Mouse (Mus musculus) neural tube, embryonic 15.5 days (tissue): ENCODE measurements around the gene Fdxacb1. TPM values are rescaled to one million over a fixed set of nuclear protein-coding genes. Genes with fewer than 3 reads are reported as not detected.
A peak's percentile ranks its signal among the peaks of the same experiment; 100 is the strongest.

ENCODE experiments used
- ATAC-seq: fragments of 200-750 bp; cut with Nextera tagmentation; 2 replicates; pipeline ENCODE4 v1.8.0; 2017; ENCODE audit warnings: mild to moderate bottlenecking, moderate TSS enrichment, moderate library complexity; ENCODE audit not compliant: low FRiP score
- H3K27ac ChIP-seq: fragments of 300-500 bp; sonication (generic); replicated peaks from 2 replicates; pipeline ENCODE4 v1.5.1; 2015; ENCODE audit warnings: mild to moderate bottlenecking, inconsistent platforms
- H3K27me3 ChIP-seq: fragments of 300-500 bp; sonication (generic); replicated peaks from 2 replicates; pipeline ENCODE4 v1.6.1; 2015; ENCODE audit warnings: inconsistent platforms
- H3K36me3 ChIP-seq: fragments of 300-500 bp; sonication (generic); 2 replicates; pipeline ENCODE4 v1.6.1; 2015; ENCODE audit warnings: inconsistent platforms
- H3K4me1 ChIP-seq: fragments of 300-500 bp; sonication (generic); 2 replicates; pipeline ENCODE4 v1.6.1; 2015; ENCODE audit warnings: inconsistent platforms
- H3K4me2 ChIP-seq: fragments of 300-500 bp; sonication (generic); 2 replicates; pipeline ENCODE4 v1.6.1; 2015; ENCODE audit warnings: inconsistent platforms, mild to moderate bottlenecking, moderate library complexity
- H3K4me3 ChIP-seq: fragments of 300-500 bp; sonication (generic); replicated peaks from 2 replicates; pipeline ENCODE4 v1.5.1; 2015; ENCODE audit warnings: mild to moderate bottlenecking, inconsistent platforms
- H3K9ac ChIP-seq: fragments of 300-500 bp; sonication (generic); replicated peaks from 2 replicates; pipeline ENCODE4 v1.6.1; 2015; ENCODE audit warnings: mild to moderate bottlenecking, inconsistent platforms
- H3K9me3 ChIP-seq: fragments of 300-500 bp; sonication (generic); replicated peaks from 2 replicates; pipeline ENCODE4 v1.6.1; 2016; ENCODE audit warnings: inconsistent platforms
- WGBS: fragments of 180-500 bp; shearing (Covaris S2); methylation state at CpG from one replicate; pipeline ENCODE4 v1.1.7; 2015; ENCODE audit warnings: mixed read lengths; 5-methylcytosine and 5-hydroxymethylcytosine counted together
- polyA plus RNA-seq: library from polyadenylated mRNA; unstranded; fragments of >200 nt; fragmentation: Nextera tagmentation; extraction: Ambion mirVana; gene quantifications from 2 replicates; pipeline ENCODE4 v1.2.1, GENCODE M21; 2015

The Fdxacb1 gene
- polyA plus RNA-seq, 1 experiment from 2014 or later = 9.0 TPM

GRCm38 (mm10) chr9:50729600-50729999 lies 38.4 kb upstream of the Fdxacb1 start:
- Histone ChIP-seq H3K9ac (no peak overlapping the region), H3K36me3 (no peaks in the 10 kb centered on the region), H3K9me3 (no peaks in the 10 kb centered on the region), H3K4me2 (no peak overlapping the region), H3K27ac (0 out of 2 replicates have a peak overlapping the region, but pooled peaks have one; percentile 92), H3K27me3 (no peaks in the 10 kb centered on the region), H3K4me3 (no peak overlapping the region), H3K4me1 (peaks cover 40% of the 10 kb centered on the region)
- no peak for ATAC-seq
- WGBS = 71% methylated on average over 4 of the region's 4 CpGs

GRCm38 (mm10) chr9:50732560-50732959 lies 35.5 kb upstream of the Fdxacb1 start:
- Histone ChIP-seq H3K4me2 (no peak overlapping the region), H3K4me1 (peaks cover 16% of the 10 kb centered on the region), H3K27ac (no peak overlapping the region), H3K4me3 (no peak overlapping the region), H3K27me3 (no peaks in the 10 kb centered on the region), H3K9me3 (no peaks in the 10 kb centered on the region), H3K9ac (no peak overlapping the region), H3K36me3 (no peaks in the 10 kb centered on the region)
- WGBS = 12% methylated on average over 4 of the region's 4 CpGs
- ATAC-seq = no peak

- H3K4me2 ChIP-seq = peak overlapping the region; percentile 47
- ATAC-seq = no peak
- 3% methylated on average over 9 of the region's 9 CpGs for WGBS
- peaks cover 13% of the 10 kb centered on the region for H3K4me1 ChIP-seq
- H3K36me3 ChIP-seq = no peaks in the 10 kb centered on the region
- H3K4me3 ChIP-seq = no peak overlapping the region
- H3K9ac ChIP-seq = no peak overlapping the region
- no peaks in the 10 kb centered on the region for H3K27me3 ChIP-seq
- no peaks in the 10 kb centered on the region for H3K9me3 ChIP-seq
- no peak overlapping the region for H3K27ac ChIP-seq
These were observed 33.0 kb upstream of the Fdxacb1 start for GRCm38 (mm10) chr9:50734989-50735388.

GRCm38 (mm10) chr9:50738914-50739870 lies 28.8 kb upstream of the Fdxacb1 start, which contains the start of gene Dixdc1:
Gene Dixdc1, minus strand, starts transcription at chr9:50739517.
- H3K4me1 ChIP-seq = peaks cover 13% of the 10 kb centered on the region
- no peaks in the 10 kb centered on the region for H3K27me3 ChIP-seq
- ATAC-seq = peak; percentile 95
- WGBS = 12% methylated on average over 36 of the region's 36 CpGs
- H3K4me2 ChIP-seq = peak within 1 kb of the TSS; percentile 67
- no peaks in the 10 kb centered on the region for H3K36me3 ChIP-seq
- H3K9me3 ChIP-seq = no peaks in the 10 kb centered on the region
- no peak within 1 kb of the TSS for H3K27ac ChIP-seq
- no peak within 1 kb of the TSS for H3K9ac ChIP-seq
- H3K4me3 ChIP-seq = peak within 1 kb of the TSS; percentile 37

- Histone ChIP-seq H3K27ac (no peak overlapping the region), H3K4me1 (peaks cover 12% of the 10 kb centered on the region), H3K4me3 (no peak overlapping the region), H3K9ac (no peak overlapping the region), H3K4me2 (no peak overlapping the region), H3K36me3 (no peaks in the 10 kb centered on the region), H3K27me3 (no peaks in the 10 kb centered on the region), H3K9me3 (no peaks in the 10 kb centered on the region)
- WGBS = 90% methylated on average over 14 of the region's 14 CpGs
- ATAC-seq = no peak
These were observed 26.9 kb upstream of the Fdxacb1 start for GRCm38 (mm10) chr9:50740867-50741784.

- 90% methylated on average over 3 of the region's 3 CpGs for WGBS
- Histone ChIP-seq H3K27me3 (0 out of 2 replicates have a peak, but pooled peaks cover 3% of the 10 kb centered on the region), H3K4me2 (no peak overlapping the region), H3K4me3 (no peak overlapping the region), H3K9me3 (no peaks in the 10 kb centered on the region), H3K27ac (no peak overlapping the region), H3K4me1 (peaks cover 18% of the 10 kb centered on the region), H3K9ac (no peak overlapping the region), H3K36me3 (no peaks in the 10 kb centered on the region)
- ATAC-seq = no peak
These were observed 25.8 kb upstream of the Fdxacb1 start for GRCm38 (mm10) chr9:50742261-50742660.

GRCm38 (mm10) chr9:50742744-50743143 lies 25.3 kb upstream of the Fdxacb1 start:
- Histone ChIP-seq H3K4me2 (no peak overlapping the region), H3K27me3 (peaks cover 3% of the 10 kb centered on the region; the same call in 1 of the 2 replicates), H3K4me1 (peaks cover 18% of the 10 kb centered on the region), H3K4me3 (no peak overlapping the region), H3K9ac (no peak overlapping the region), H3K36me3 (no peaks in the 10 kb centered on the region), H3K27ac (no peak overlapping the region), H3K9me3 (no peaks in the 10 kb centered on the region)
- ATAC-seq = no peak
- WGBS = 76% methylated on average over 2 of the region's 2 CpGs

GRCm38 (mm10) chr9:50745806-50746205 lies 22.2 kb upstream of the Fdxacb1 start:
- Histone ChIP-seq H3K4me1 (peaks cover 8% of the 10 kb centered on the region), H3K9ac (0 out of 2 replicates have a peak overlapping the region, but pooled peaks have one; percentile 42), H3K9me3 (no peaks in the 10 kb centered on the region), H3K36me3 (no peaks in the 10 kb centered on the region), H3K4me3 (peak overlapping the region; percentile 35), H3K4me2 (peak overlapping the region; percentile 58), H3K27ac (no peak overlapping the region), H3K27me3 (peaks cover 3% of the 10 kb centered on the region; the same call in 1 of the 2 replicates)
- ATAC-seq = no peak
- WGBS = 19% methylated on average over 7 of the region's 7 CpGs

- no peaks in the 10 kb centered on the region for H3K9me3 ChIP-seq
- 0 out of 2 replicates have a peak within 1 kb of the TSS, but pooled peaks have one; percentile 9 for H3K27ac ChIP-seq
- H3K27me3 ChIP-seq = peaks cover 3% of the 10 kb centered on the region; the same call in 1 of the 2 replicates
- peaks cover 8% of the 10 kb centered on the region for H3K4me1 ChIP-seq
- 1% methylated on average over 19 of the region's 19 CpGs for WGBS
- H3K4me2 ChIP-seq = peak within 1 kb of the TSS; percentile 58
- no peaks in the 10 kb centered on the region for H3K36me3 ChIP-seq
- H3K9ac ChIP-seq = peak within 1 kb of the TSS; percentile 42
- peak within 1 kb of the TSS; percentile 35 for H3K4me3 ChIP-seq
- ATAC-seq = no peak
These were observed 21.8 kb upstream of the Fdxacb1 start, which contains the start of gene 2310030G06Rik for GRCm38 (mm10) chr9:50746214-50746677. Gene 2310030G06Rik, minus strand, starts transcription at chr9:50746536.

- WGBS = 70% methylated on average over 6 of the region's 6 CpGs
- H3K27ac ChIP-seq = no peak overlapping the region
- H3K9me3 ChIP-seq = no peaks in the 10 kb centered on the region
- peaks cover 3% of the 10 kb centered on the region; the same call in 1 of the 2 replicates for H3K27me3 ChIP-seq
- H3K4me2 ChIP-seq = no peak overlapping the region
- H3K4me3 ChIP-seq = no peak overlapping the region
- peaks cover 14% of the 10 kb centered on the region for H3K4me1 ChIP-seq
- H3K36me3 ChIP-seq = no peaks in the 10 kb centered on the region
- ATAC-seq = no peak
- H3K9ac ChIP-seq = no peak overlapping the region
These were observed 17.3 kb upstream of the Fdxacb1 start for GRCm38 (mm10) chr9:50750706-50751105.

- Histone ChIP-seq H3K36me3 (no peaks in the 10 kb centered on the region), H3K27me3 (peaks cover 3% of the 10 kb centered on the region; the same call in 1 of the 2 replicates), H3K4me3 (no peak within 1 kb of the TSS), H3K4me2 (no peak within 1 kb of the TSS), H3K27ac (no peak within 1 kb of the TSS), H3K4me1 (peaks cover 11% of the 10 kb centered on the region), H3K9me3 (no peaks in the 10 kb centered on the region), H3K9ac (no peak within 1 kb of the TSS)
- ATAC-seq = no peak
- 77% methylated on average over 22 of the region's 22 CpGs for WGBS
These were observed 16.7 kb upstream of the Fdxacb1 start, which contains the start of gene Cryab for GRCm38 (mm10) chr9:50751323-50751722. Gene Cryab, plus strand, starts transcription at chr9:50751325.
